ENCODE assay signal across 9 mouse cellular contexts in genomic region chr9:4311162-4311561, GRCm38 (mm10). TPM values are rescaled to one million over a fixed set of nuclear protein-coding genes. Genes with fewer than 3 reads are reported as not detected.
DNase-seq lines count a peak whose midpoint lies in the region; ATAC-seq and TF ChIP-seq lines count a peak whose summit lies in the region.
"Had no signal": no experiment of that assay in that cellular context is flagged by ENCODE, and none has a peak within 500 bp of the region (broad histone marks: within the 10 kb centered on the region; RNA-seq: fewer than 3 reads in every experiment).

No protein-coding gene starts in this region.

- no peak for ATAC-seq in liver, embryonic 14.5 days (ENCODE audit: insufficient read depth)

- H3K4me1 ChIP-seq in liver, embryonic 14.5 days (replicated peaks; ENCODE audit: control insufficient read depth in 2 of 2, insufficient read depth in 2 of 2, low read length in 1 of 2), result peaks cover 7 to 10% of the 10 kb centered on the region in 2 experiments
- peaks cover 8% of the 10 kb centered on the region for H3K4me1 ChIP-seq in kidney, adult 2 months (ENCODE audit: control insufficient read depth, insufficient read depth, low read length)

- no peak overlapping the region for H3K9ac ChIP-seq in liver, embryonic 14.5 days (replicated peaks)

- no peak overlapping the region for H3K27ac ChIP-seq in layer of hippocampus, adult 2 months
- no peak overlapping the region for H3K27ac ChIP-seq in liver, embryonic 14.5 days
- no peak overlapping the region for H3K27ac ChIP-seq in kidney, adult 2 months (ENCODE audit: insufficient read depth, low read depth, low read length)

- 42% methylated on average over 3 of the region's 3 CpGs for WGBS in liver, embryonic 14.5 days (ENCODE audit: insufficient replicate concordance)
- WGBS in kidney, adult 2 months, result 88% methylated on average over 3 of the region's 3 CpGs

- no peak for TF ChIP-seq EP300 in liver, embryonic 14.5 days (IDR thresholded peaks at IDR 0.05; ENCODE audit: low read depth)

- H3K4me3 ChIP-seq in layer of hippocampus, adult 2 months, result no peak overlapping the region
- H3K4me3 ChIP-seq in liver, embryonic 14.5 days (ENCODE audit: insufficient read depth in 1 of 2, low read depth in 2 of 2, low read length in 2 of 2), result no peak overlapping the region; a peak in 1 of 4 replicates
- H3K4me3 ChIP-seq in kidney, adult 2 months (ENCODE audit: insufficient read depth, low read depth, low read length), result no peak overlapping the region

- TF ChIP-seq POLR2A in brain, embryonic 14.5 days (IDR thresholded peaks at IDR 0.05; ENCODE audit: borderline replicate concordance, extremely low read depth, insufficient read depth, insufficient read length, poor library complexity, severe bottlenecking), result no peak
- TF ChIP-seq POLR2A in kidney, adult 2 months (IDR thresholded peaks at IDR 0.05; ENCODE audit: low read depth, low read length), result no peak

- H3K36me3 ChIP-seq in liver, embryonic 14.5 days (replicated peaks; ENCODE audit: control insufficient read depth, insufficient read depth, low read depth), result no peaks in the 10 kb centered on the region
- no peaks in the 10 kb centered on the region for H3K36me3 ChIP-seq in kidney, adult 2 months (ENCODE audit: control insufficient read depth, insufficient read depth, low read length)

- H3K4me2 ChIP-seq in liver, embryonic 14.5 days (ENCODE audit: low read depth), result peak overlapping the region; percentile 91

- no peak for DNase-seq in layer of hippocampus, adult 2 months (ENCODE audit: low spot score in 2 of 2)
- no peak for DNase-seq in layer of hippocampus, adult 11-12 months (ENCODE audit: low spot score)
- DNase-seq in CD4-positive helper T cell, adult 2 months (ENCODE audit: low read depth, low spot score), result peak; percentile 32
- DNase-seq in brain, embryonic 14.5 days (ENCODE audit: low read depth), result peak; percentile 1
- peak in 1 of 3 experiments; percentile 41 for DNase-seq in liver, embryonic 14.5 days (ENCODE audit: low read depth in 3 of 3, low spot score in 3 of 3)
- DNase-seq in kidney, adult 2 months, result no peak
- DNase-seq in right cerebral cortex, postnatal 14 days, result no peak
- DNase-seq in kidney, adult 9 months, result no peak
- DNase-seq: layer of hippocampus, adult 9-11 months had no signal

- TF ChIP-seq CTCF in layer of hippocampus, adult 2 months (conservative IDR thresholded peaks at IDR 0.05), result peak; percentile 57
- TF ChIP-seq CTCF in brain, embryonic 14.5 days (IDR thresholded peaks at IDR 0.05; ENCODE audit: borderline replicate concordance, extremely low read depth, insufficient read depth, insufficient read length), result no peak
- peak; percentile 47 for TF ChIP-seq CTCF in liver, embryonic 14.5 days (IDR thresholded peaks at IDR 0.05; ENCODE audit: low read depth)
- TF ChIP-seq CTCF in kidney, adult 2 months (conservative IDR thresholded peaks at IDR 0.05; ENCODE audit: insufficient read depth, insufficient read length, low read depth, low read length), result no peak

- no peaks in the 10 kb centered on the region for H3K9me3 ChIP-seq in liver, embryonic 14.5 days (ENCODE audit: control insufficient read depth, low read length)

- H3K27me3 ChIP-seq in liver, embryonic 14.5 days (ENCODE audit: control insufficient read depth, insufficient read depth, low read length), result no peaks in the 10 kb centered on the region
- no peaks in the 10 kb centered on the region for H3K27me3 ChIP-seq in kidney, adult 2 months (replicated peaks; ENCODE audit: control insufficient read depth, insufficient read depth, low read length)

RNA-seq across cellular contexts. Expression of gene Kbtbd3, which starts 1.5 kb away (rescaled TPM):
- 10 to 100 TPM; 10.7 to 11.5 TPM for total RNA-seq in layer of hippocampus, adult 2 months (2021)
- 3.1 and 3.2 TPM in 2 replicates for polyA plus RNA-seq in brain, embryonic 14.5 days (2012; rRNA removed)
- polyA plus RNA-seq in liver, embryonic 14.5 days (2012; rRNA removed), result 0.70 and 1.2 TPM in 2 replicates
- polyA plus RNA-seq in liver, embryonic 14.5 days (2014; fragmentation: Nextera tagmentation; extraction: Ambion mirVana), result 2.7 and 3.4 TPM in 2 replicates
- polyA plus RNA-seq in kidney, adult 2 months (2012; rRNA removed), result 0.48 and 0.81 TPM in 2 replicates

RNA-seq across cellular contexts. Expression of gene Aasdhppt, which starts 1.9 kb away (rescaled TPM):
- total RNA-seq in layer of hippocampus, adult 2 months (2021), result 10 to 100 TPM; 27.5 to 29.0 TPM
- polyA plus RNA-seq in brain, embryonic 14.5 days (2012; rRNA removed), result 8.8 and 12.8 TPM in 2 replicates
- 2.7 and 4.2 TPM in 2 replicates for polyA plus RNA-seq in liver, embryonic 14.5 days (2012; rRNA removed)
- 15.9 and 16.9 TPM in 2 replicates for polyA plus RNA-seq in liver, embryonic 14.5 days (2014; fragmentation: Nextera tagmentation; extraction: Ambion mirVana)
- polyA plus RNA-seq in kidney, adult 2 months (2012; rRNA removed), result 3.6 and 5.4 TPM in 2 replicates

Comparison
In these comparisons a context has a peak if more than half of its experiments do, and no peak if none do; other contexts are left out.
1. DNase-seq: peak in CD4-positive helper T cell, adult 2 months (single experiment) and brain, embryonic 14.5 days (single experiment); none in layer of hippocampus, adult 2 months (0 of 2), layer of hippocampus, adult 11-12 months (single experiment), kidney, adult 2 months (single experiment), right cerebral cortex, postnatal 14 days (single experiment) and kidney, adult 9 months (single experiment).
2. CTCF ChIP-seq: peak in layer of hippocampus, adult 2 months (single experiment) and liver, embryonic 14.5 days (single experiment); none in brain, embryonic 14.5 days (single experiment) and kidney, adult 2 months (single experiment).